Mouse (Mus musculus) G1E (cell line): ENCODE results near the gene Nmrk2. TPM values are rescaled to one million over a fixed set of nuclear protein-coding genes. Genes with fewer than 3 reads are reported as not detected.

Experiments used
- ATAC-seq: 2 replicates; pipeline ENCODE4 v1.8.0; 2016; ENCODE audit warnings: mild to moderate bottlenecking; ENCODE audit not compliant: insufficient number of reproducible peaks, poor library complexity, low FRiP score, severe bottlenecking; ENCODE audit errors: extremely low read depth
- DNase-seq: peaks from one replicate; pipeline ENCODE4 v3.0.0; 2012; ENCODE audit warnings: low spot score
- H3K27me3 ChIP-seq: 2 replicates; pipeline ENCODE4 v1.6.1; 2012; ENCODE audit warnings: mild to moderate bottlenecking, low read length, inconsistent platforms; ENCODE audit not compliant: insufficient read depth
- H3K36me3 ChIP-seq: replicated peaks from 2 replicates; pipeline ENCODE3; 2012; ENCODE audit warnings: mild to moderate bottlenecking, inconsistent platforms
- H3K4me1 ChIP-seq: 2 replicates; pipeline ENCODE4 v1.6.1; 2012; ENCODE audit warnings: low read depth, low read length, inconsistent platforms, mixed read lengths; ENCODE audit not compliant: insufficient read depth
- H3K4me3 ChIP-seq: 2 replicates; pipeline ENCODE4 v1.5.1; 2012; ENCODE audit warnings: low read depth, mild to moderate bottlenecking, inconsistent platforms, low read length, moderate library complexity, mixed read lengths
- H3K9me3 ChIP-seq: replicated peaks from 2 replicates; pipeline ENCODE4 v1.6.1; 2012; ENCODE audit warnings: inconsistent platforms
- CTCF ChIP-seq: IDR thresholded peaks from 2 replicates; pipeline ENCODE4 v1.5.1; 2012; ENCODE audit warnings: low read depth, low read length, inconsistent platforms, mixed read lengths
- GATA1 ChIP-seq: IDR thresholded peaks from 2 replicates; pipeline ENCODE4 v1.6.1; 2012; ENCODE audit warnings: borderline replicate concordance, low read length, inconsistent platforms, mixed read lengths
- GATA2 ChIP-seq: IDR thresholded peaks from 2 replicates; pipeline ENCODE4 v1.6.1; 2012; ENCODE audit warnings: low read depth, low read length, inconsistent platforms, borderline replicate concordance
- POLR2AphosphoS5 ChIP-seq: IDR thresholded peaks from 2 replicates; pipeline ENCODE4 v1.6.1; 2012; ENCODE audit warnings: low read depth, low read length, inconsistent platforms; ENCODE audit not compliant: insufficient replicate concordance
- TAL1 ChIP-seq: conservative IDR thresholded peaks from 2 replicates; pipeline ENCODE4 v1.6.1; 2012; ENCODE audit warnings: low read depth, low read length, inconsistent platforms, mixed read lengths
- polyA plus RNA-seq: library from polyadenylated mRNA; stranded (reverse); fragments of >175 nt; gene quantifications from 2 replicates; pipeline ENCODE4 v1.2.3, GENCODE M21; 2012
- total RNA-seq, 2 experiments: library from RNA; stranded (forward) in 1 of 2; stranded (reverse) in 1 of 2; fragments of 200-1000 nt in 1 of 2; fragments of >200 nt in 1 of 2; fragmentation: Nextera tagmentation in 1 of 2; gene quantifications; 2 replicates each; pipeline ENCODE4 v1.2.3; 2014 to 2017

Nmrk2 gene
- total and polyA plus RNA-seq, 3 experiments, result not detected

- DNase-seq (no peak), ATAC-seq (no peak)
- Histone ChIP-seq H3K27me3 (peaks cover 63% of the 10 kb centered on the region), H3K36me3 (peaks cover under 1% of the 10 kb centered on the region), H3K4me3 (no peak overlapping the region), H3K9me3 (no peaks in the 10 kb centered on the region), H3K4me1 (peaks cover 31% of the 10 kb centered on the region)
- TF ChIP-seq GATA2 (no peak), POLR2AphosphoS5 (no peak), TAL1 (no peak), CTCF (peak; percentile 19; the same call in 1 of the 2 replicates), GATA1 (no peak)
Observed at GRCm38 (mm10) chr10:81240876-81241275, 39.0 kb upstream of the Nmrk2 start.

DNA sequence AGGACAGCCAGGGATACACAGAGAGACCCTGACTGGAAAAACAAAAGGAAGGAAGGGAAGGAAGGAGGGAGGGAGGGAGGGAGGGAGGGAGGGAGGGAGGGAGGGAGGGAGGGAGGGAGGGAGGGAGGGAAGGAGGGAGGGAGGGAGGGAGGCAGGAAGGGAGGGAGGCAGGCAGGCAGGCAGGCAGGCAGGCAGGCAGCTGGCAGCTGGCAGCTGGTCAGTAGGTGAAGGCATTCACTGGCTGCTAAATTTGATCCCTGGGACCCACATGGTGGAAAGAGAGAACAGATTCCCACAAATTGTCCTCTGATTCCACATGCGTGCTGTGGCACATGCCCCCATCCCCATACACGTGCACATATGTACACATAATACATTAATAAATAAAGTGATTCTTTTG is 36.8 kb upstream of the Nmrk2 start:
- no peak for ATAC-seq
- Histone ChIP-seq H3K9me3 (no peaks in the 10 kb centered on the region), H3K36me3 (peaks cover 14% of the 10 kb centered on the region), H3K27me3 (peaks cover 42% of the 10 kb centered on the region), H3K4me3 (no peak overlapping the region), H3K4me1 (peaks cover 21% of the 10 kb centered on the region)
- no peak for DNase-seq
- TF ChIP-seq CTCF (no peak), GATA2 (no peak), POLR2AphosphoS5 (no peak), TAL1 (no peak), GATA1 (no peak)

DNA sequence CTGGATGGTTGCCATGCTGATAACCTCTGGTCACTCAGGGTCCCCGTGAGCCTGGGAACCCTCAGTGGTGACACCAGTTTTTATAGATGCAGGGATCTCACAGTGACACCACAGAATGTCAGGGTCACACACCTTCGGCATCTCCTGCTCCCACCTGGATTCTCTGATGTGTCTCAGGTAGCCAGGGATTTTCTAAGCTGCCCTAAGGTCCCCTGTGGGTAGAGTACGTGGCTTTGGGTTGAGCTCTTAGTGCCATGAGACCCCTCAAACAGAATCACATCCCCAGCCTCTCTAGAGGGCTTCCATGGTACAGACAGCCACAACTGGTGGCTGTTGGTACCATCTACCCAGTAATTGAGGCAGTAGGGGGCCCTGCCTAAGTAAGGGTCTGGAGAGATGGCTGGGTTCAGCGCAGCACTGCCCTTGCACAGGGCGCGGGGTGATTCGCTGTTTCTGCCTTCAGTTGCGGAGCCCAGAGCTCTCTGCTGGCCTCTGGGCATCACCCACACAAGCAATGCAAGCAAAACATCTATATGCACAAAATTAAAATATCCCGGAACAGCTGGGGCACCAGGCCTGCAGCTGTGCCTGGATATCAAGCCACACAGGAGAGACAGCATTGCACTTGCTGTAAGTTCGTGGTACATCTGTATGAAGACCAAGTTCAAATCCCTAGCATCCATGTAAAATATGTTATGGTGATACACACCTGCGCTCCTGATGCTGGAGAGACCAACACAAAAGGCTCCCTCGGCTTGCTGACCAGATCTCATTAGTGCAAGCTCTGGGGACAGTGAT is 34.8 kb upstream of the Nmrk2 start:
- peaks cover 14% of the 10 kb centered on the region for H3K36me3 ChIP-seq

DNA sequence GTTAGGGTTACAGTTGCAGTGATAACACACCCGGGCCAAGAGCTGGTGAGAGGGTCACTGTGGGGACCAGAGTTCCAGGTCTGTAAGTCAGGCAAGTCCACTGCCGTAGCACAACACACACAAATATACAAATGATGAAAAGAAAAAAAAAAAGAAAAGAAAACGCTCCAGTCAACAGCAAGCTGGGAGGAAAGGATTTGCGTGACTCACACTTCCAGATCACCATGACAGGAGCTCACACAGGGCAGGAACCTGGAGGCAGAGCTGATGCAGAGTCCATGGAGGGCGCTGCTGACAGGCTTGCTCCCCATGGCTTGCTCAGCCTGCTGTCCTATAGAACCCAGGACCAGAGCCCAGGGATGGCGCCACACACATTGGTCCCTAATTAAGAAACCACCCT is 32.4 kb upstream of the Nmrk2 start:
- H3K4me3 ChIP-seq, result no peak overlapping the region
- peaks cover 33% of the 10 kb centered on the region for H3K4me1 ChIP-seq
- TF ChIP-seq GATA2, result no peak
- TF ChIP-seq POLR2AphosphoS5, result no peak
- TF ChIP-seq CTCF, result no peak
- TF ChIP-seq GATA1, result no peak
- TF ChIP-seq TAL1, result no peak
- no peak for ATAC-seq
- no peak for DNase-seq
- peaks cover 27% of the 10 kb centered on the region for H3K27me3 ChIP-seq
- peaks cover 14% of the 10 kb centered on the region for H3K36me3 ChIP-seq
- no peaks in the 10 kb centered on the region for H3K9me3 ChIP-seq

More for the DNA sequence above, 34.8 kb upstream of the Nmrk2 start:
- TF ChIP-seq CTCF (no peak), TAL1 (no peak), GATA2 (no peak), POLR2AphosphoS5 (no peak), GATA1 (no peak)
- DNase-seq (no peak), ATAC-seq (no peak)
- H3K9me3 ChIP-seq, result no peaks in the 10 kb centered on the region
- no peak overlapping the region for H3K4me3 ChIP-seq
- H3K27me3 ChIP-seq, result peaks cover 25% of the 10 kb centered on the region; the same call in 1 of the 2 replicates
- peaks cover 35% of the 10 kb centered on the region for H3K4me1 ChIP-seq

DNA sequence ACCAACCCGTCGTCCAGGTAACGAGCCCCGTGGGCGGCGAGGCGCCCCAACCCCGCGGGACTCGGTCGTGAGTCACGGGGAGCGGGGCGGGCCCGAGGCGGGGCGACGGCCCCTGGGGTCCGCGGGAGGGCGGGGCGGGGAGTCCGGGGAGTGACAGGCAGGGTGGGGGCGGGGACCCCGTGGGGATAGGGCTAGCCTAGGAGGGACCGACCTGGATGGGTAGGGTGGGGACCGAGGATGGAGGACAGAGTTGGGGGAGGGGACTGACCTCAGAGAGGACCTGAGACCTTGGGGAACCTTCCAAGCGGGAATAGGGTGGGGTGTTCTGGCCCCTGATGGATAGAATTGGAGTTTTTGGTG is 31.4 kb upstream of the Nmrk2 start:
- Histone ChIP-seq H3K27me3 (peaks cover 36% of the 10 kb centered on the region), H3K4me3 (peak overlapping the region; percentile 79), H3K9me3 (no peaks in the 10 kb centered on the region), H3K36me3 (peaks cover 14% of the 10 kb centered on the region), H3K4me1 (peaks cover 32% of the 10 kb centered on the region)
- ATAC-seq (no peak), DNase-seq (no peak)
- TF ChIP-seq TAL1 (no peak), GATA2 (no peak), CTCF (no peak), GATA1 (no peak), POLR2AphosphoS5 (no peak)

DNA sequence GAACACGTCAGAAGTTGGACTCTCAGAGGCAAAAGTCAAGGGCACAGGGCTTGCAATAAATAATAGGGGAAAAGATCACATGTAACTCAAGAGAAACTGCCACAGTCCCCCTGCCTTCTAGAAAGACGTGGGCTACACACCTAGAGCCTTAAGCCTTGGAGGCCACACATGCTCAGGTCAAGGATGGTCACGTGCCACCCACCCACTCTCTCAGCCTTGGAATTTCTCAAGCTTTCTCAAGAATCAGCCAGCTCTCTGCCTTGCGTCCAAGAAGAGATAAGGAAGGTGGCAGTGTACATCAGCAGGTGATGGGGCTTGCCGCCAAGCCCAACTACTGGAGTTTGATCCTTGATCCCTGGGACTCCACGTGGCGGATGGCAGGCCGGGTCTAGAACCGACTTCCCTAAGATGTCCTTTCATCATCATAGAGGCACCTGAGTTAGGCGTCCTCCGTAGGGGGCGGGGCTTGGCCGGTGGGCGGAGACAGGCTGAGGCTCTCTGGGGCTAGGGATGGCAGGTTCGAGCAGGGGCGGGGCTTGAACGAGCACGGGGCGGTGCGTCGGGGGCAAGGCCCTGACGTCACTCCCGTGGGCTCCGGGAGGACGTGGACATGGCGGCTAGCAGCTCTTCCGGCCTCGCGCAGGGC is 30.9 kb upstream of the Nmrk2 start, which contains the start of gene Zfr2:
Gene Zfr2, plus strand, starts transcription at position 576 of the 646 bp plus-strand sequence.
- Histone ChIP-seq H3K27me3 (peaks cover 36% of the 10 kb centered on the region), H3K4me1 (peaks cover 27% of the 10 kb centered on the region), H3K9me3 (no peaks in the 10 kb centered on the region), H3K36me3 (peaks cover 14% of the 10 kb centered on the region), H3K4me3 (peak within 1 kb of the TSS; percentile 79)
- TF ChIP-seq TAL1 (no peak), POLR2AphosphoS5 (no peak)
- ATAC-seq (peak; percentile 90), DNase-seq (peak; percentile 97)
